Mouse (Mus musculus) T-cell, adult 2 months (primary cell): ENCODE measurements around the gene Sdk1.
A peak's percentile ranks its signal among the peaks of the same experiment; 100 is the strongest.

Experiments used
- DNase-seq: peaks from one replicate; pipeline ENCODE4 v3.0.0; 2022; ENCODE audit warnings: low spot score

The Sdk1 gene

DNA sequence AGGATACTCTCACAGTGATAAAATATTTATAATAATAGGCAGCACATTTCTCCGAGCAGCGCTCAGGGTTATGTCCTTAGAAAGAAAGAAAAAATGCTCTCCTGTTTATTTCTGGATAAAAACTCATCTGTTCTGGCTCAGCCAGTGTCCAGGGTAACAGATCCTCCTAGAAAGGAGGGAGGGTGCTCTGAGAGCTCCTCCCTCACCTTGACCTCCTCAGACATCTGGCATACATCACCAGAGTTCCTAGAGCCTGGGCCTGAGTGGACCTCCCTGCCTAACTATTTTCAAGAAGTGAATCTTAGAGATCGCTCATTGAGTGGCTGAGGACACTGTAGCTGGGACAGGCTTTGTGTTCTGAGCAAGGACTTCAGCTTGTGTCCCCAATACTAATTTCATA, 760.7 kb downstream of the Sdk1 start:
- DNase-seq: no peak

DNA sequence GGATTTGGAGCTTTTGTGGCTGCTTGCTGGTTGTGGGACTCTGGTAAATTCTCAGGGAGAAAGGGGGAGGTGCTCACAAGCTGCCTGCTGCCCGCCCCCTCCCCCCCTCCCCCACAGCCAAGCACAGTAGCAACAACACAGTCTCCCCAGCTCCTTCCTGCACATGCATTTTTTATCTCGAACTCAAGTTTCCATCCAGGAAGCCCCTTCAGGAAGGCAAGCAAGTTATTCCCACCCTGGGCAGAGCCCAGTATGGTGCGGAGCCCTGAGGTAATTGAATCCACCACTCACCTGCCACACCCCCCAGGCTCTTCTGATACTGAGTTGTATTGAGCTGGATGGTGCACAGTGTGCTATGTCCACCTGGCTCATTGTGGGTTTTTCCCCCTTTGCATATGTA, 768.9 kb downstream of the Sdk1 start:
- no peak for DNase-seq

DNA sequence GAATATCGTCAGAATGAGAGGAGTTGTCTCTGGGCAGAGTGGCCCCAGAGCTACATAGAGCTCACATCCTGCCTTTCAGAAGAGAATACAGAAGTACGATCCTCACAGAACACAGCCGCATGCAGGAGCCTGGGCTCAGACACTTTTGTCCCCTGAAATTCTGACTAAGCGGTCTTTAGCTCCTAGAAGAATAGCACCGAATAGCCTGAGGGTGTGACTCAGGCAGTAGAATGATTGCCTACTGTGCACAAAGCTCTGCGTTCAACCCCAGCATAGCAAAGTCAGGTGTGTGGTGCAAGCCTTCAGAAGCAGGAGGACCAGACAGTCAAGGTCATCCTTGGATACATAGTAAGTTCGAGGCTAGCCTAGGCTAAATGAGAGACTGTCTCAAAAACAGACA, 775.7 kb downstream of the Sdk1 start:
- DNase-seq: no peak

DNA sequence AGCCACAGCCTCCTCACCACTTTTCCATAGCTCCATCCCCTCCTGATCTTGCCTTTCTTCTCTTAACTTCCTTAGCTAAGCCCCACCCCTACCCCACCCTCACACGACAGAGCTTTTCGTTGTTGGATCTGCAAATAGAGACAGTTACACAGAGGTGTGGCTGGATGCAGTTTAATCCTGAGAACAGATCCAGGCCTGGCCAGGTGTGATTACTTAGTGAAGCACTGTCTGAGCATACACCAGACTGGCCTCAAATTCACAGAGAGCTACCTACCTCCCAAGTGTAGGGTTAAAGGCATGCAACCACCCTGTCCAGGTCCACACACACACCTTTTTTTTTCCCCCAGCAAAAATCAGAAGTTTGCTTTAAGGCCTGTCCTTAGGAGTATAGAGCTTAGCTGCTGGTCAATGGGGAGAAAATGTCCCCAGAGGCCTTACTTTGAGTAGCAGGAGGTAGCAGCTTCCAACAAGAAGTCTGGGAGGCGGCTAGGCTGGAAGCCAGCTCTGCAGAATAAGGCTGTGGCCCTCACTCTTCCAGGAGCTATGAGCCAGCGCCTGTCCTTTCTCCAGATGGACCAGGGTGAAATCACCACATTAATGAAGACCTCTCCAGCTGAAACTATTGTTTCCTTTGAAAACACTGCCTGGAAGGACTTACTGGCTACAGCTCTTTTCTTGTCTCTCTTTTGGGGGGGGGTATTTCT, 781.7 kb downstream of the Sdk1 start:
- DNase-seq: no peak

DNA sequence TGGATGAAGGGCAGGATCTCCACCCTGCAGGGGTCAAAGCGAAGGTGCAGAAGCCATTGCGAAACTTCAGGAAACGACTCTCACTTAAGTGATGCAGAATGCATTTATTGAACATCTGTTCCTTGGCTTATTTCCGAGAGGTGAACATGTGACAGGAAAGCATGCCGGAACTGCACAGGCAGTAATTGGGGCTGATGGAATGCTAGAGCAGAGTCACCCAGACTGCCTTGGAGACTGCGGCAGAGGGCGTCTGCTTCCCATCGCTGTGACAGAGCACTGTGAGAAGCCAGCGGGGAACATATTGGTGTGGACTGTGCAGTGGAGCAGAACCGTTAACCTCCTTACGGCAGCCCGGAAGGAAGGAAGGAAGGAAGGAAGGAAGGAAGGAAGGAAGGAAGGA, 783.2 kb downstream of the Sdk1 start:
- peak; percentile 23 for DNase-seq

DNA sequence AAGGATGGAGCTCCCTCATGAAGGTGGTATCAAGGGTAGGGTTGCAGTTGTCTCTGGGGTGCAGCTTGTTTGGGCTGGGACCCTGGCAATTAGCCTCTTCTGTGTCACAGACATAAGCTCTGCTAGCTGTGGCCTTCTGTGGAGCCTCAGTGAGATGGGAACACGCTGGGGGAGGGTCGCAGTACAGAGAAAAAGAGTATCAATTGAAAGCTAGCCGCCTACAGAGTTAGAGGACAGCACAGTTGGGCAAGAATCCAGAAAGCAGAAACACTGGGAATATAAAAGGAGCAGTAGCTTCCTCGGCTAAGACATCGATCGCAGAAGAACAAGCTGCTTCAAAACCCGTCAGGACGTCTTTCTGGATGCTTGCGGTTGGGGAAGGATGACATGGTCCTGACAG, 795.2 kb downstream of the Sdk1 start:
- no peak for DNase-seq

DNA sequence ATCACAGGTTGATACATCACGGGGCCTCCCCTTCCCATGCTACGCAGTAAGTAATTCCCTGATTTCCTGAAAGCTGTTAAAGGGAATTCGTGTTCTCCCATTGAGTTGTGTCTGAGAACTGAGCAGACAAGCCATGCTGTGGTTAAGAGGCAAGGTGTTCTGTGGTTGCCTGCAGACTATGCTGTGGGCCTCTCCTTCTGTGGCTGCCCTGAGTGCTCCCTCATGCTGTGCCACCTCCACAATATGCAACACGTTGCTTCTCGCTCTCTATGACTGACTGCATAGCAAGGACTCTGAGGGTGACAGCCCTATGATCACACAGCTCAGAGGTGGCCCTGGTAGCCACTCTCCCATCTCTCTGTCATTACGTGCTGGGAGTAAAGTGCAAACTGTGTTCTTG, 797.9 kb downstream of the Sdk1 start:
- peak; percentile 19 for DNase-seq

DNA sequence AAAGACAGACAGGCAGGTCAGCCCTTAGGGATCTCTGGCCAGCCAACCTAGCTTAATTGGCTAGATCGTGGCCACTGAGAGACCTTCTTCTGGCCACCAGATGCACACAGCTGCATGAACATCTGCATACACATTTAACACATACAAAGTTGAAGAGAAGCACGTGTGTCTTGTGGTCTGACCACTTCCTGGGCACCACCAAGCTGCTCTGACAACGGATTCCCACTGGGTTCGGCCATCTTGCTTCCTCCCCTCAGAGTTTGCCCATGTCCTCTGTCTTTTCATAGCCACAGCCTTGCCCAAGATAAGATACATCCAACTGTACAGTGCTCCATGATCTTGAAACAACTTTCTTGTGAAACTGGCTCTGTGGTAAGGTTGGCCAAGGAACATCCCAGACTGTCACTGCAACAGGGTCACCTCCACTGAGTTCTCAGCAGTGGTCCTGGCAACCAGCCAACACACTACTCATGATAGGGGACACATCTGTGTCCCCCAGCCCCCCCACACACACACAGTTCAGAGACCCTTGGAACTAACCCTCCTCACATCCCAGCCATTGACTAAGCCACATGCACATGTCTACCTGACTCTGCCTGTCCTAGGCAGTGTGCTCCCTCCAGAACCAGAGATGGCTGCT, 798.7 kb downstream of the Sdk1 start:
- DNase-seq: peak; percentile 78

DNA sequence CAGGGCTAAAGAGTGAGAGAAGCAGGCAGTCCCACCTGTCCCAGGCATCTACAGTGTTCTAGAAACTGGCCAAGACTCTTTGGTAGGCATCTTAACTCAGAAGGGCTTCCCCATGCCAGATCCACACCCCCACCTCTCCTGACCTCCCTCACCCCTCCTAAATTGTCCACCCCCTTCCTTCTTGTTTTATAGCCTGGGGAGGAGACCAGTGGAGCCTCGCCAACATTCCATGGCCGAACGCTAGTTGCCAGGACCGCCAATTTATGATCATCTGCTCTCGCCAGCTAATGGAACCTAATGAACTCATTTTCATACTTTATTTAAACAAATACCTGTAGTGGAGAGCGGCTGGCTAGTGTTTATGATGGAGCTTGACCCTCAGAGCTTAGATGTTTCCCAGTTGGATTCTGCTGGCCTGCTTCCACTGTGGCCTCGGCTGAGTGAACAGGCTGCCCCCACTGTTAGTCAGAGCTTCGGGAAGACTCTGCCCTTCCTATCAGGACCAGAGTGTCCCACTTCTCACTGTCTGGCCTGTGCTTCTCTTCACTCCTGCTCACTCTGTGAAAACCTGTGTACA, 800.0 kb downstream of the Sdk1 start:
- no peak for DNase-seq

DNA sequence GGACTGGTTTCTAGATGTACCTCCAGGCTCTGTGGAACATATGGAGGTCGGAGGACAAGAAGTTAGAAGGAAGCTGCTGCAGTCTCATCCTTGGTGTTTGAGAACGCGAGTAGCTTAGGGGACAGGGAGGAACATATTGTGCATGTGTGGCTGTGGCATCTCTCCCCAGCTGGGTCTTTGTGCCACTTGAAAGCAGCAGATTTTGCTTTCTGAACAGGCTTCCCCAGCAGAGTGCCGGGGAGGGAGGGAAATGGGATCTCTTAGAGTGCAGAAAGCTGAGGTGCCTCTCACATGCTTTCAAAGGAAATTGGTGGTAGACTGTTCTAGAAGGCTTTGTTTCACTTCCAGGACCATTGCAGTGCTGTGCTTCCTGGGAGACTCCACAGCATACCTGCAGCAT, 820.5 kb downstream of the Sdk1 start:
- DNase-seq: no peak

DNA sequence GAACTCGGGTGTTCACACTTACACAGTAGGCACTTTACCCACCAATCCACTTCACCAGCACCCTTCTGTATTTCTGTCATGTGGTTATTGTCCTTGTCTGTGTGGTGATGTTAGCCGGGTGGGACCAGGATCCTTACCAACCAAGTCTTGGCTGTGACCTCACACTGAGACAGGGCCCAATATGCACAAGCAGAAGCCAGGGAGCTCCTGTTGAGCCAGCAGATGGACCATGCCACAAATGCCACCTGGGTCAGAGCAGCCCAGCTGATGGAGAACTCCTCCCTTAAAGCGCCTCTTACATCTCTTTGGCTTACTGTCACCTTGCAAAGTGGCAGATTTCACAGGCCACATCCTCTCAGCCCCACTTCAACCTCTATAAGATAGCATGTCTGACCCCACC, 830.0 kb downstream of the Sdk1 start:
- DNase-seq: no peak

DNA sequence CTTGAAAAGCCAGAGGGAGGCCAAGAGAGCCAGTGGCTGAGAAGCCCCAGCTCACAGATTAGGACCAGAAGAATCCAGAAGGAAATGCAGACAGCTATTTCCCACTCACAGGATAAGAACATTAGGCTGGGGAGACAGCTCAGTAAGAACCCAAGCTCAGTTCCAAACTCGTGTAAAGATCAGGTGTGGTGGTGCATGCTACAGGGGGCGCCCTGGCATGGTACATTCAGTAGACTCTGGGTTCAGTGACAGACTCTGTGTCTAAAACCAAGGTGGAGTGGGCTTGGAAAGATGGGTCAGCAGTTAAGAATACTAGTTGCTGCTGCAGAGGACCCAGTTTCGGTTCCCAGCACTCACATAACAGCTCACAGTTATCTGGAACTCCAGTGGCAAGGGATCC, 832.6 kb downstream of the Sdk1 start:
- no peak for DNase-seq

DNA sequence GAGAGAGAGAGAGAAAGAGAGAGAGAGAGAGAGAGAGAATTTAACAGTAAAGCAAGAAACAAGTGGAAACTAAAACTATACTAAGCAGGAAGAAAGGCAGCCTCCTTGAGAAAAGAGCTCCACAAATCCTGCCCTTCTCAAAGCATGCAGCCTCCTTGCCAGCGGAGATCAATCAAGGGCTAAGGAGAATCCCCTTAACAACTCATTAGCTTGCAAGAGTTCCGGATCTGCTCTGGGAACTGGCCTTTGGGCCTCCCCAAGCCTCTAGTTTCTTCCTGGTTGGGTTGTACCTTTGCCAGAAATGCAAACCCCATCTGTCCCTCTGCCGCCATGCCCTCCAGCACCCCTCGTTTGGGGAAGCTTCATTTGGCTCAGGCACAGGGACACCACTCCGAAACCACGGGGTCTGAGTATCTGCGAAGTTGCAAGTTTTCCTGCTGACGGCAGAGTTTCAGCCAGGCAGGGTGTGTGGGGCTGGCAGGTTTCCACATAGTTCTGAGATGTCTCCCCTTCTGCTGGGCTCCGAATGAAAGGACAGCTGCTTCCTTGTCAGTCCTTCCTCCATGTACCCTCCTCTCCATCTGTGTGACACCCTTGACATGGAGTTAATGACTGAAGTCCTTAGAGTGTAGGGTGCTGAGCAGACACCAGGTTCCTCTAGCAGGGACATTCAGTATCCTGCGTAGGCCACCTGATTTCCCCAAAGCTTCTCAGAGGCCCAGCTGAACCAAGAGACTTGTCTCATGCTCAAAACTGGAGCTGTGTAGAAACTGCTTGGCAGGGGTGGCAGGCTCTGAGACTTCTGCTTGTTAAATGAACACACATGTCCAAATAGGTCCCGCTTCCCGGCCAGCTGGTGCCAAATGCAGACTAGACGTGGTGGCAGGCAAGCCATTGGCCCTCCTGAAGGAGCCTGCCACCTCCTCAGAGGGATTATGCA, 833.5 kb downstream of the Sdk1 start:
- DNase-seq: no peak

DNA sequence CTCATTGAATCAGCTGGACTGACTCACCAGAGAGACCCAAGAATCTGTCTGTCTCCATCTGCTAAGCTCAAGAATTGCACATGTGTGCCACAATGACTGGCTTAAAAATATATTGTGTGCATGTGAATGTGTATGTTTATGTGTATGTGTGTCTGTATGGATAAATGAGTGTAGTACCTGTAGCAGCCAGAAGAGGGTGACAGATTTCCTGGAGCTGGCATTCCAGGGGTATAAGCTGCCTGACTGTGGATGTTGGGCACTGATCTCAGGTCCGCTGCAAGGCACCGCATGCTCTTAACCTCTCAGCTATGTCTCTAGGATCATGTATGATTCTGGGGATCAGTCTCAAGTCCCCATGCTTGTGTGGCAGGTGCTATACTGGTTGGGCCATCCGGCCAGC, 839.4 kb downstream of the Sdk1 start:
- no peak for DNase-seq

DNA sequence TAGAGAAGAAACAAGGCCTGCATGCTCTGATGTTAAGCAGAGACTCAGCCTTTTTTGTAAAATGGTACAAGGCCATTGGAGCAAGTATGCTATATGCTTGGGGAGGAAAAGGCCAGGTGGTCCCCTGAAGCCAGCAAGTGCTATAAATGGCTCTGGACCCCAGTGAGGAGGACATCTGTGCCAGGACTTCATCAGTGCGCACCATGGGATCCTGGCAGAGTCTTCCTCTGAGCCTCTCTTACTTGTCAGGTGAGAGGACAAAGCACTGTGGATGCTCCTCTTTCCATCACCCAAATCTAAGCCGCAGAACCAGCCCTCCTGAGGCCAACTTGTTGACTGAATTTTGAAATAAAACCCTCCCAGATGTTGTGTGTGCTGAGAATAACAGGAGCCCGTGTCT, 839.8 kb downstream of the Sdk1 start:
- no peak for DNase-seq

DNA sequence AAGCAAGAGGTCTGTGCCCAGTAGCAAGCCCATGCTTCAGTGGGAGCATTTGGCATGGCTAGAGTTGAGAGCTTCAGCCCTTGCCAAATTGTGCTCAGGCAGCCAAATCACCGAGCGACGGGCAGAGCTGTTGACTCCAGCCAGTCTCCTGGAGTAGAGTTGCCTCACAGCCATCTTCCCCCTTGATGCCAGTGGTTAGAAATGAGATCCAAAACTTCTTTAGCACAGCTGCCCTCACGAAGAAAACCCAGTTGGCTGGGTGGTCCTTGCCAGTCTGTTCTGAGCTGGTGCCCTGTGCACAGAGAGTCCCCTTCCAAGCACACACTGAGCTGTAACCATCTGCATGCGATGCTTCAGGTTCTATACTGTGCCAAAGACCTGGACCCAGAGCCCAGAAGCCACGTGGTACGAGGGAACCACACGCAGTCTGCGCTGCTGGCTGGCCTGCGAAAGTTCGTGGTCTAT, 855.1 kb downstream of the Sdk1 start:
- no peak for DNase-seq

DNA sequence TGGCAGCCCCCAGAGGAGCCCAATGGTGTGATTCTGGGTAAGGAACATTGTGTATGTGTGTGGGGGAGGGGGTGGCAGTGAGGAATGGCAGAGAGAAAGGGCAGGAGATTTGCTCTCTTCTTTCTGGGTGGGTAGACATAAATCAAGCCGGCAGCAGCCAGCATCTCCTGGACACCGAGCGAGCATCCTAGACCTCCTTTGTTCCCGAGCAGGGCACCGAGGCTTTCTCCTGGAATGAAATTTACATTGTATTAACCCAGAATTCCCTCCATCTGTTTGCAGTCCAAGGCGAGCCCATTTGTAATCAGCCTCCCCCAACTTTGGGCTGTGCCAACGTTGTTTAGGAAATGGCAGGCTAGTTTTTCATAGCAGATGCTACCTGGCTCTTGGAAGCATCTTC, 858.9 kb downstream of the Sdk1 start:
- DNase-seq: no peak

DNA sequence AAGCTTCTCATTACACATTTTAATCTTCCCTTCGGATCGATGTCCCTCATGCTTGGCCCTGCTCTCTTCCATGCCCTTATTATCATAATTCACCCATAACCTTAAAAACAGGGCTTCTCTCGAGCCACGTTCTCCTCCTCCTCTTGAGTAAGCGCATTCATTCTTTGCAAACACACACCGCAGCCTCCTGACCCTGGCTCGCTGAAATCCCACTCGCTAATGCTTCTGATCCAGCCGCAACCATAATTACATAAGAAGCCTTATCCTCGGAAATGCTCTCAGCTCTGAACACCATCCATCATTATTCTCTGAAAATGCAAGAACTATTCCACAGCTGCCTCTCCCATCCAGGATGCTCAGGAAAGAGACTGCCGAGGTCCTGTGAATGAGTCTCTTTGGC, 866.1 kb downstream of the Sdk1 start:
- DNase-seq: no peak

DNA sequence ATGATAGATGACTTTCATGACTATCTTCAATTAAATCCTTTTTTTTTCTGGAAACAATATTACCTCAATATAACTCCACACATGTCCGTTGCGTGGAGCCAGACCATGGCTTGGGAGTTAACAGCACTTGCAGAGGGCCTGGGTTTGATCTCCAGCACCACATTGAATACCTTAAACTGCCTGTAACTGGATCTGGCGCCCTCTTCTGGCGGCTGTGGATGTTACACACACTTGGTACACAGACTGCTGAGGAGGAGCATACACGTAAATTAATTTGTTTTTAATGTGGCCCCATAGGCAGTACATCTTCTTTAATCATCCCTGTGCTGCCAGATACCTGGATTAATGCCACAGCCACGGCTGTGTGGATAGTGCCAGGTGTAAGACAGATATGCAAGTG, 870.7 kb downstream of the Sdk1 start:
- no peak for DNase-seq

DNA sequence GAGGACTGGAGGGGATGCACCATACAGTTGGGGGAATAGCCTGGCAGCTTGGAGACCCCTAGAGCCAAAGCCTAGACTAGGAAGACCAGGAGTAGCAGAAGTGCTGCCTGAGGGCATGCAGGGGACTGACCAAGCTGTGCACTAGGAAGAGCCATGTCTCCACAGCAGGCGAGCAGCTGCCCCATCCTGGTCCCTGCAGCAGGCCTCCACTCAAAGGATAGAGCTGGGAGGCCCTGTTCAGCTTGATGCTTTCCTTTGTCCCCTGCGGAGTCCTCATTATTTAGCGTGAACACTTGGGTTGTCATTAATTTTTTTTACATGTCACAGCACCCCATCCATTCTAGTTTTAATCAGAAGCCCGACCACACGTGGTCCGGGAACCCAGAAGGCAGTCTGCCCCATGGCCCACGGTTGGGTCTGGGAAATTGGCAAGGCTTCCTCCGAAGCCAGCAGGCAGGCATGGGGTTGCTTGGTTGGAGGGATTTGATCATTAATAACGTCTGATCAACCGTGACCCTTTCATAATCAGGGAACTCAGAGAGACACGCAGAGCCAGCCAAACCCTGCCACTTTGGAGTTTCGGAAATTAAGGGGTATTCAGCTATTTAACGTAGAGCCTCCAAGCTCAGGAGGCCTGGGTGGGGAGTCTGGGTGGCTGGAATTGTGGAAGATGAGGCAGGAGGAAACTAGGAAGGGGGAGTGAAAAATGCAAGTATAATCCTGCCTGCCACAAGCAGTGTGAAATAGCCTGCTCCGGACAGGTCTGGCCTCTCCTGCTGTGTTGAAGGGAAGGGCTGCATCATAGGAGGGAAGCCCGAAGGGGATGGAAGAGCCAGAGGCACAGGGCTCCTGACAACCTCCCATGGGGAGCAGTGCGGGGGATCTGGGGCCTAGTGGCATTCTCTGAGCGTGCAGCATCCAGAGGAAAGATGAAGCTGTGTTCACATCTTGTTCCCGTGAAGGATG, 872.2 kb downstream of the Sdk1 start:
- no peak for DNase-seq

DNA sequence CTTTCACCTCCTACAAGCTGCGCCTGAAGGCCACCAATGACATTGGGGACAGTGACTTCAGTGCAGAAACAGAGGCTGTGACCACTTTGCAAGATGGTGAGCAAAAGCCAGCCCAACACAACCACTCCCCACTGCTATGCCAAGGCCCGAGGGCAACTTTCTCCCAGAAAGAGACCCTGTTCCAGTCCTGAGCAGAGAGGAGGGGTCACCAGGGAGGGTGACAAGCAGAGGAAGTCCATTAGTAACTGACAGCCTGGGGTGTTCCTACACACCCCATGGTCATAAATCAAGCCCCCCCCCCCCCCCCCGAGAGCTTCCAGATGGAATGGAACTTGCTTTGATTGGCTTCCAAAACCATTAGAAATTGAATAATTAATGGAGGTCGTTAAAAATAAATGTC, 886.5 kb downstream of the Sdk1 start:
- DNase-seq: no peak
